8 mouse cellular contexts compared by ENCODE assay signal in genomic region chr9:48675151-48675790, GRCm38 (mm10).
A peak's percentile ranks its signal among the peaks of the same experiment; 100 is the strongest.
DNase-seq lines count a peak whose midpoint lies in the region; ATAC-seq lines count a peak whose summit lies in the region.

No protein-coding gene starts in this region.

- H3K27me3 ChIP-seq in midbrain, embryonic 10.5 days (ENCODE audit: low read depth, poor library complexity, severe bottlenecking): peaks cover 7% of the 10 kb centered on the region; the same call in 1 of the 2 replicates
- no peaks in the 10 kb centered on the region for H3K27me3 ChIP-seq in midbrain, embryonic 15.5 days (replicated peaks)
- peaks cover 26% of the 10 kb centered on the region; the same call in 1 of the 2 replicates for H3K27me3 ChIP-seq in kidney, embryonic 15.5 days
- H3K27me3 ChIP-seq in midbrain, embryonic 12.5 days: 0 out of 2 replicates have a peak, but pooled peaks cover 3% of the 10 kb centered on the region

- H3K9ac ChIP-seq in midbrain, embryonic 15.5 days: no peak overlapping the region
- H3K9ac ChIP-seq in kidney, embryonic 15.5 days: no peak overlapping the region
- H3K9ac ChIP-seq in midbrain, embryonic 12.5 days (replicated peaks): no peak overlapping the region; the same call in 1 of the 2 replicates

- DNase-seq in cerebellum, adult 11-12 months: peak; percentile 28
- no peak for DNase-seq in cerebellum, postnatal 4 days (ENCODE audit: low spot score in 2 of 2)
- DNase-seq in midbrain, embryonic 10.5 days (ENCODE audit: low spot score): peak; percentile 88
- DNase-seq in spleen, adult 12 weeks (ENCODE audit: low spot score): no peak
- no peak for DNase-seq in thymus, postnatal 4 days

- H3K36me3 ChIP-seq in midbrain, embryonic 10.5 days: peaks cover 14% of the 10 kb centered on the region
- H3K36me3 ChIP-seq in midbrain, embryonic 15.5 days (replicated peaks): no peaks in the 10 kb centered on the region
- H3K36me3 ChIP-seq in kidney, embryonic 15.5 days: no peaks in the 10 kb centered on the region
- H3K36me3 ChIP-seq in midbrain, embryonic 12.5 days: no peaks in the 10 kb centered on the region

- peak overlapping the region; percentile 88 for H3K27ac ChIP-seq in midbrain, embryonic 10.5 days (replicated peaks)
- H3K27ac ChIP-seq in midbrain, embryonic 15.5 days: no peak overlapping the region
- H3K27ac ChIP-seq in kidney, embryonic 15.5 days: no peak overlapping the region
- H3K27ac ChIP-seq in midbrain, embryonic 12.5 days (replicated peaks): peak overlapping the region; percentile 68

- ATAC-seq in midbrain, embryonic 15.5 days (replicated peaks): no peak
- peak; percentile 52; the same call in 1 of the 2 replicates for ATAC-seq in kidney, embryonic 15.5 days (replicated peaks; ENCODE audit: low FRiP score)
- ATAC-seq in midbrain, embryonic 12.5 days (ENCODE audit: low FRiP score, low read depth): peak; percentile 41; the same call in 1 of the 2 replicates

- peaks cover 82% of the 10 kb centered on the region for H3K4me1 ChIP-seq in midbrain, embryonic 10.5 days
- peaks cover 52% of the 10 kb centered on the region for H3K4me1 ChIP-seq in midbrain, embryonic 15.5 days
- peaks cover 36% of the 10 kb centered on the region for H3K4me1 ChIP-seq in kidney, embryonic 15.5 days
- H3K4me1 ChIP-seq in midbrain, embryonic 12.5 days: peaks cover 61% of the 10 kb centered on the region

- WGBS in midbrain, embryonic 10.5 days: 5% methylated on average over 11 of the region's 11 CpGs
- 11% methylated on average over 11 of the region's 11 CpGs for WGBS in midbrain, embryonic 15.5 days
- 15% methylated on average over 11 of the region's 11 CpGs for WGBS in kidney, embryonic 15.5 days
- WGBS in midbrain, embryonic 12.5 days: 6% methylated on average over 11 of the region's 11 CpGs

- H3K9me3 ChIP-seq in midbrain, embryonic 10.5 days (replicated peaks): no peaks in the 10 kb centered on the region
- H3K9me3 ChIP-seq in midbrain, embryonic 15.5 days: no peaks in the 10 kb centered on the region
- H3K9me3 ChIP-seq in kidney, embryonic 15.5 days (replicated peaks): no peaks in the 10 kb centered on the region
- H3K9me3 ChIP-seq in midbrain, embryonic 12.5 days: no peaks in the 10 kb centered on the region

- no peak overlapping the region for H3K4me2 ChIP-seq in midbrain, embryonic 15.5 days
- H3K4me2 ChIP-seq in kidney, embryonic 15.5 days: no peak overlapping the region
- 0 out of 2 replicates have a peak overlapping the region, but pooled peaks have one; percentile 13 for H3K4me2 ChIP-seq in midbrain, embryonic 12.5 days (replicated peaks)

- peak overlapping the region; percentile 7; the same call in 1 of the 2 replicates for H3K4me3 ChIP-seq in midbrain, embryonic 10.5 days
- H3K4me3 ChIP-seq in midbrain, embryonic 15.5 days: no peak overlapping the region
- no peak overlapping the region for H3K4me3 ChIP-seq in kidney, embryonic 15.5 days (replicated peaks)
- no peak overlapping the region for H3K4me3 ChIP-seq in midbrain, embryonic 12.5 days

Comparison
In these comparisons a context has a peak if more than half of its experiments do, and no peak if none do; other contexts are left out.
1. DNase-seq: peak in cerebellum, adult 11-12 months (single experiment) and midbrain, embryonic 10.5 days (single experiment); none in cerebellum, postnatal 4 days (0 of 2), spleen, adult 12 weeks (single experiment) and thymus, postnatal 4 days (single experiment).
2. H3K27ac ChIP-seq: peak in midbrain, embryonic 10.5 days (single experiment) and midbrain, embryonic 12.5 days (single experiment); none in midbrain, embryonic 15.5 days (single experiment) and kidney, embryonic 15.5 days (single experiment).